Mouse (Mus musculus): Measurements from ENCODE around the gene Ccn6. TPM values are rescaled to one million over a fixed set of nuclear protein-coding genes. Genes with fewer than 3 reads are reported as not detected.
A peak's percentile ranks its signal among the peaks of the same experiment; 100 is the strongest.
"Not testable (repeated sequence)": the region's sequence is repeated elsewhere in the genome, so short reads cannot be mapped to it uniquely, and the experiment has no call there.

Ccn6 gene
- 0.15 and 0.31 TPM in 2 replicates for polyA plus RNA-seq (2014; fragmentation: Nextera tagmentation; extraction: Ambion mirVana)

- H3K9ac ChIP-seq (ENCODE audit: low read depth, low read length): no peak within 1 kb of the TSS
- H3K9me3 ChIP-seq (ENCODE audit: control insufficient read depth, low read length): no peaks in the 10 kb centered on the region
- H3K4me2 ChIP-seq (replicated peaks; ENCODE audit: low read depth, low read length): no peak within 1 kb of the TSS
- no peaks in the 10 kb centered on the region for H3K36me3 ChIP-seq (ENCODE audit: control insufficient read depth, insufficient read depth, low read length)
- H3K4me3 ChIP-seq (ENCODE audit: low read depth, low read length): no peak within 1 kb of the TSS
- DNase-seq (ENCODE audit: low spot score) (no peak), ATAC-seq (ENCODE audit: low FRiP score) (no peak)
- no peaks in the 10 kb centered on the region for H3K27me3 ChIP-seq (ENCODE audit: control insufficient read depth, insufficient read depth, low read length)
- 89% methylated on average over 10 of the region's 10 CpGs for WGBS
- no peaks in the 10 kb centered on the region for H3K4me1 ChIP-seq (replicated peaks; ENCODE audit: control insufficient read depth, insufficient read depth, low read length)
- no peak within 1 kb of the TSS for H3K27ac ChIP-seq (ENCODE audit: low read depth, low read length)
Measured at GRCm38 (mm10) chr10:39163694-39164093, at the start of gene Ccn6. Gene Ccn6 (minus strand): TSS chr10:39163794.

- Histone ChIP-seq H3K4me1 (replicated peaks; ENCODE audit: control insufficient read depth, insufficient read depth, low read length) (no peaks in the 10 kb centered on the region), H3K4me2 (replicated peaks; ENCODE audit: low read depth, low read length) (no peak overlapping the region), H3K4me3 (ENCODE audit: low read depth, low read length) (no peak overlapping the region), H3K9ac (ENCODE audit: low read depth, low read length) (no peak overlapping the region), H3K27me3 (ENCODE audit: control insufficient read depth, insufficient read depth, low read length) (no peaks in the 10 kb centered on the region), H3K9me3 (ENCODE audit: control insufficient read depth, low read length) (no peaks in the 10 kb centered on the region), H3K27ac (ENCODE audit: low read depth, low read length) (peak overlapping the region; percentile 83), H3K36me3 (ENCODE audit: control insufficient read depth, insufficient read depth, low read length) (no peaks in the 10 kb centered on the region)
- peak; percentile 53; the same call in 1 of the 2 replicates for ATAC-seq (ENCODE audit: low FRiP score)
- no peak for DNase-seq (ENCODE audit: low spot score)
Measured at GRCm38 (mm10) chr10:39210031-39210430, 46.4 kb upstream of the Ccn6 start.

GRCm38 (mm10) chr10:39209161-39210025 is 45.8 kb upstream of the Ccn6 start:
- ATAC-seq (ENCODE audit: low FRiP score) (peak; percentile 86), DNase-seq (ENCODE audit: low spot score) (peak; percentile 50)
- peak overlapping the region; percentile 7; the same call in 1 of the 2 replicates for H3K4me2 ChIP-seq (replicated peaks; ENCODE audit: low read depth, low read length)
- no peaks in the 10 kb centered on the region for H3K36me3 ChIP-seq (ENCODE audit: control insufficient read depth, insufficient read depth, low read length)
- 44% methylated on average over 10 of the region's 10 CpGs for WGBS
- H3K27ac ChIP-seq (ENCODE audit: low read depth, low read length): peak overlapping the region; percentile 83
- H3K4me3 ChIP-seq (ENCODE audit: low read depth, low read length): no peak overlapping the region
- no peak overlapping the region for H3K9ac ChIP-seq (ENCODE audit: low read depth, low read length)
- H3K9me3 ChIP-seq (ENCODE audit: control insufficient read depth, low read length): no peaks in the 10 kb centered on the region
- H3K27me3 ChIP-seq (ENCODE audit: control insufficient read depth, insufficient read depth, low read length): no peaks in the 10 kb centered on the region
- H3K4me1 ChIP-seq (replicated peaks; ENCODE audit: control insufficient read depth, insufficient read depth, low read length): no peaks in the 10 kb centered on the region

- no peak overlapping the region for H3K4me3 ChIP-seq (ENCODE audit: low read depth, low read length)
- ATAC-seq (ENCODE audit: low FRiP score) (no peak), DNase-seq (ENCODE audit: low spot score) (no peak)
- H3K27me3 ChIP-seq (ENCODE audit: control insufficient read depth, insufficient read depth, low read length): no peaks in the 10 kb centered on the region
- no peaks in the 10 kb centered on the region for H3K36me3 ChIP-seq (ENCODE audit: control insufficient read depth, insufficient read depth, low read length)
- H3K9me3 ChIP-seq (ENCODE audit: control insufficient read depth, low read length): no peaks in the 10 kb centered on the region
- H3K4me2 ChIP-seq (replicated peaks; ENCODE audit: low read depth, low read length): no peak overlapping the region
- H3K9ac ChIP-seq (ENCODE audit: low read depth, low read length): no peak overlapping the region
- no peaks in the 10 kb centered on the region for H3K4me1 ChIP-seq (replicated peaks; ENCODE audit: control insufficient read depth, insufficient read depth, low read length)
- WGBS: 76% methylated on average over 4 of the region's 4 CpGs
- no peak overlapping the region for H3K27ac ChIP-seq (ENCODE audit: low read depth, low read length)
Measured at GRCm38 (mm10) chr10:39208712-39209111, 45.1 kb upstream of the Ccn6 start.

GRCm38 (mm10) chr10:39207310-39207855 is 43.8 kb upstream of the Ccn6 start:
- no peaks in the 10 kb centered on the region for H3K27me3 ChIP-seq (ENCODE audit: control insufficient read depth, insufficient read depth, low read length)
- H3K9me3 ChIP-seq (ENCODE audit: control insufficient read depth, low read length): no peaks in the 10 kb centered on the region
- DNase-seq (ENCODE audit: low spot score) (no peak), ATAC-seq (ENCODE audit: low FRiP score) (no peak)
- WGBS: 76% methylated on average over 3 of the region's 3 CpGs
- no peaks in the 10 kb centered on the region for H3K36me3 ChIP-seq (ENCODE audit: control insufficient read depth, insufficient read depth, low read length)
- H3K9ac ChIP-seq (ENCODE audit: low read depth, low read length): no peak overlapping the region
- no peak overlapping the region for H3K4me3 ChIP-seq (ENCODE audit: low read depth, low read length)
- H3K4me2 ChIP-seq (replicated peaks; ENCODE audit: low read depth, low read length): no peak overlapping the region
- H3K27ac ChIP-seq (ENCODE audit: low read depth, low read length): no peak overlapping the region
- no peaks in the 10 kb centered on the region for H3K4me1 ChIP-seq (replicated peaks; ENCODE audit: control insufficient read depth, insufficient read depth, low read length)

GRCm38 (mm10) chr10:39202490-39202889 is 38.9 kb upstream of the Ccn6 start:
- 64% methylated on average over 4 of the region's 4 CpGs for WGBS
- no peak overlapping the region for H3K4me2 ChIP-seq (replicated peaks; ENCODE audit: low read depth, low read length)
- no peaks in the 10 kb centered on the region for H3K27me3 ChIP-seq (ENCODE audit: control insufficient read depth, insufficient read depth, low read length)
- no peaks in the 10 kb centered on the region for H3K4me1 ChIP-seq (replicated peaks; ENCODE audit: control insufficient read depth, insufficient read depth, low read length)
- no peak overlapping the region for H3K4me3 ChIP-seq (ENCODE audit: low read depth, low read length)
- H3K36me3 ChIP-seq (ENCODE audit: control insufficient read depth, insufficient read depth, low read length): no peaks in the 10 kb centered on the region
- no peaks in the 10 kb centered on the region for H3K9me3 ChIP-seq (ENCODE audit: control insufficient read depth, low read length)
- no peak overlapping the region for H3K9ac ChIP-seq (ENCODE audit: low read depth, low read length)
- no peak for DNase-seq (ENCODE audit: low spot score)
- H3K27ac ChIP-seq (ENCODE audit: low read depth, low read length): no peak overlapping the region
- ATAC-seq (ENCODE audit: low FRiP score): no peak

GRCm38 (mm10) chr10:39198216-39198615 is 34.6 kb upstream of the Ccn6 start:
- H3K9ac ChIP-seq (ENCODE audit: low read depth, low read length); ATAC-seq (ENCODE audit: low FRiP score); H3K4me2 ChIP-seq (replicated peaks; ENCODE audit: low read depth, low read length); H3K4me1 ChIP-seq (replicated peaks; ENCODE audit: control insufficient read depth, insufficient read depth, low read length); H3K9me3 ChIP-seq (ENCODE audit: control insufficient read depth, low read length); H3K4me3 ChIP-seq (ENCODE audit: low read depth, low read length); DNase-seq (ENCODE audit: low spot score); H3K36me3 ChIP-seq (ENCODE audit: control insufficient read depth, insufficient read depth, low read length); H3K27ac ChIP-seq (ENCODE audit: low read depth, low read length); H3K27me3 ChIP-seq (ENCODE audit: control insufficient read depth, insufficient read depth, low read length): not testable (repeated sequence)
- 93% methylated on average over 11 of the region's 11 CpGs for WGBS

- no peak overlapping the region for H3K9ac ChIP-seq (ENCODE audit: low read depth, low read length)
- ATAC-seq (ENCODE audit: low FRiP score) (no peak), DNase-seq (ENCODE audit: low spot score) (no peak)
- no peak overlapping the region for H3K4me2 ChIP-seq (replicated peaks; ENCODE audit: low read depth, low read length)
- H3K4me3 ChIP-seq (ENCODE audit: low read depth, low read length): no peak overlapping the region
- no peak overlapping the region for H3K27ac ChIP-seq (ENCODE audit: low read depth, low read length)
- H3K4me1 ChIP-seq (replicated peaks; ENCODE audit: control insufficient read depth, insufficient read depth, low read length): no peaks in the 10 kb centered on the region
- 94% methylated on average over 3 of the region's 3 CpGs for WGBS
- H3K27me3 ChIP-seq (ENCODE audit: control insufficient read depth, insufficient read depth, low read length): no peaks in the 10 kb centered on the region
- no peaks in the 10 kb centered on the region for H3K36me3 ChIP-seq (ENCODE audit: control insufficient read depth, insufficient read depth, low read length)
- no peaks in the 10 kb centered on the region for H3K9me3 ChIP-seq (ENCODE audit: control insufficient read depth, low read length)
Measured at GRCm38 (mm10) chr10:39192673-39193072, 29.1 kb upstream of the Ccn6 start.

- ATAC-seq (ENCODE audit: low FRiP score) (no peak), DNase-seq (ENCODE audit: low spot score) (no peak)
- H3K27me3 ChIP-seq (ENCODE audit: control insufficient read depth, insufficient read depth, low read length): no peaks in the 10 kb centered on the region
- H3K9ac ChIP-seq (ENCODE audit: low read depth, low read length): no peak overlapping the region
- WGBS: 81% methylated on average over 4 of the region's 4 CpGs
- H3K4me1 ChIP-seq (replicated peaks; ENCODE audit: control insufficient read depth, insufficient read depth, low read length): no peaks in the 10 kb centered on the region
- H3K4me3 ChIP-seq (ENCODE audit: low read depth, low read length): no peak overlapping the region
- H3K9me3 ChIP-seq (ENCODE audit: control insufficient read depth, low read length): no peaks in the 10 kb centered on the region
- H3K36me3 ChIP-seq (ENCODE audit: control insufficient read depth, insufficient read depth, low read length): no peaks in the 10 kb centered on the region
- H3K4me2 ChIP-seq (replicated peaks; ENCODE audit: low read depth, low read length): no peak overlapping the region
- H3K27ac ChIP-seq (ENCODE audit: low read depth, low read length): no peak overlapping the region
Measured at GRCm38 (mm10) chr10:39185545-39185906, 21.9 kb upstream of the Ccn6 start.

All from hindbrain, embryonic 11.5 days (tissue).